ENCODE assay signal across 23 mouse cellular contexts in genomic region chr19:45053451-45053850, GRCm38 (mm10). TPM values are rescaled to one million over a fixed set of nuclear protein-coding genes. Genes with fewer than 3 reads are reported as not detected.
"Had no signal": no experiment of that assay in that cellular context is flagged by ENCODE, and none has a peak within 500 bp of the region (broad histone marks: within the 10 kb centered on the region; RNA-seq: fewer than 3 reads in every experiment).

No protein-coding gene starts in this region.

- H3K9ac ChIP-seq: heart, embryonic 12.5 days; hindbrain, embryonic 12.5 days; hindbrain, embryonic 14.5 days; intestine, embryonic 15.5 days; limb, embryonic 12.5 days; liver, embryonic 13.5 days; liver, embryonic 15.5 days had no signal

- DNase-seq: gastrocnemius, postnatal 10 days; gastrocnemius, postnatal 25 days; heart, postnatal 10 days; heart, postnatal 4 days; kidney, adult 18-20 months; kidney, adult 8-10 months; kidney, postnatal 10 days; kidney, postnatal 25 days; kidney, postnatal 4 days; liver; liver, embryonic 13.5 days had no signal

- H3K9me3 ChIP-seq: heart, embryonic 10.5 days; heart, embryonic 12.5 days; hindbrain, embryonic 10.5 days; hindbrain, embryonic 12.5 days; intestine, embryonic 15.5 days; limb, embryonic 10.5 days; limb, embryonic 12.5 days; liver, embryonic 13.5 days; liver, embryonic 15.5 days had no signal

- H3K27me3 ChIP-seq: heart, embryonic 12.5 days; intestine, embryonic 15.5 days; liver, embryonic 15.5 days had no signal

- H3K4me3 ChIP-seq: heart, embryonic 10.5 days; heart, embryonic 12.5 days; hindbrain, embryonic 10.5 days; hindbrain, embryonic 12.5 days; intestine, embryonic 15.5 days; limb, embryonic 10.5 days; limb, embryonic 12.5 days; liver, embryonic 13.5 days; liver, embryonic 15.5 days had no signal

- H3K27ac ChIP-seq: heart, embryonic 10.5 days; hindbrain, embryonic 10.5 days; hindbrain, embryonic 12.5 days; hindbrain, embryonic 14.5 days; intestine, embryonic 15.5 days; limb, embryonic 10.5 days; limb, embryonic 12.5 days; liver, embryonic 13.5 days; liver, embryonic 15.5 days had no signal

- H3K36me3 ChIP-seq: liver, embryonic 13.5 days; liver, embryonic 15.5 days had no signal

RNA-seq across cellular contexts. Expression of gene Pdzd7, which starts 7.9 kb away (rescaled TPM):
- total RNA-seq: heart, postnatal 4 days had no signal
- polyA plus RNA-seq: inflammation-experienced regulatory T-cells, adult 6 months; liver, embryonic 11.5 days; liver, embryonic 13.5 days; liver, embryonic 15.5 days had no signal

RNA-seq across cellular contexts. Expression of gene Kazald1, which starts 21.6 kb away (rescaled TPM):
- total RNA-seq: granulocyte monocyte progenitor cell, adult 5-6 weeks had no signal
